17 mouse cellular contexts compared by ENCODE assay signal in genomic region chr6:85029671-85030070, GRCm38 (mm10). TPM values are rescaled to one million over a fixed set of nuclear protein-coding genes. Genes with fewer than 3 reads are reported as not detected.
A peak's percentile ranks its signal among the peaks of the same experiment; 100 is the strongest.
DNase-seq lines count a peak whose midpoint lies in the region; ATAC-seq and TF ChIP-seq lines count a peak whose summit lies in the region.
"Had no signal": no experiment of that assay in that cellular context is flagged by ENCODE, and none has a peak within 500 bp of the region (broad histone marks: within the 10 kb centered on the region; RNA-seq: fewer than 3 reads in every experiment).

No protein-coding gene starts in this region.

- no peak for TF ChIP-seq EP300 in heart, adult 2 months (IDR thresholded peaks at IDR 0.05; ENCODE audit: insufficient read depth, low read depth, low read length)

- intact Hi-C loops in heart, adult 2 months (cut with DNase I): no loop called here

- peak; percentile 13 for DNase-seq in heart, adult 8-10 months (ENCODE audit: low spot score)
- DNase-seq in heart, adult 2 months: no peak
- DNase-seq in lung, embryonic 14.5 days: peak; percentile 36
- no peak for DNase-seq in lung, adult 18-20 months
- peak; percentile 87 for DNase-seq in R1 (ENCODE audit: low read depth, low spot score)
- no peak for DNase-seq in frontal cortex, postnatal 36 days (ENCODE audit: low spot score in 2 of 2)
- DNase-seq: adrenal gland, postnatal 25 days; cerebellum, adult 11-12 months; kidney, postnatal 4 days; liver; right cerebral cortex, postnatal 25 days; thymus, postnatal 25 days had no signal

- peaks cover 3% of the 10 kb centered on the region; the same call in 1 of the 2 replicates for H3K79me2 ChIP-seq in heart, adult 2 months (replicated peaks; ENCODE audit: control insufficient read depth, insufficient read depth, low read length)
- H3K79me2 ChIP-seq in macrophage (ENCODE audit: inconsistent target): peaks cover 32% of the 10 kb centered on the region

- TF ChIP-seq POLR2A in heart, adult 2 months (IDR thresholded peaks at IDR 0.05; ENCODE audit: insufficient read depth, low read depth, low read length): no peak

- no peak overlapping the region for H3K4me2 ChIP-seq in lung, embryonic 14.5 days
- H3K4me2 ChIP-seq: forebrain, embryonic 12.5 days; intestine, embryonic 15.5 days; neural tube, embryonic 15.5 days had no signal

- no peaks in the 10 kb centered on the region for H3K27me3 ChIP-seq in heart, adult 2 months (ENCODE audit: control insufficient read depth, insufficient read depth, low read length)
- H3K27me3 ChIP-seq in lung, embryonic 14.5 days (ENCODE audit: insufficient read depth, low read length): no peaks in the 10 kb centered on the region
- H3K27me3 ChIP-seq: CH12.LX; forebrain, embryonic 12.5 days; intestine, embryonic 15.5 days; neural tube, embryonic 15.5 days had no signal

- H3K4me3 ChIP-seq in heart, adult 2 months: no peak overlapping the region
- no peak overlapping the region for H3K4me3 ChIP-seq in lung, embryonic 14.5 days (ENCODE audit: low read depth, low read length)
- no peak overlapping the region for H3K4me3 ChIP-seq in macrophage (ENCODE audit: inconsistent target)
- H3K4me3 ChIP-seq: forebrain, embryonic 12.5 days; intestine, embryonic 15.5 days; neural tube, embryonic 15.5 days had no signal

- H3K9ac ChIP-seq in heart, adult 2 months (ENCODE audit: low read depth, low read length): no peak overlapping the region
- no peak overlapping the region for H3K9ac ChIP-seq in lung, embryonic 14.5 days
- H3K9ac ChIP-seq: forebrain, embryonic 12.5 days; intestine, embryonic 15.5 days; neural tube, embryonic 15.5 days had no signal

- H3K36me3 ChIP-seq in heart, adult 2 months (ENCODE audit: control insufficient read depth, insufficient read depth, low read length): peaks cover 4% of the 10 kb centered on the region
- H3K36me3 ChIP-seq in lung, embryonic 14.5 days (ENCODE audit: insufficient read depth): no peaks in the 10 kb centered on the region
- H3K36me3 ChIP-seq in macrophage (ENCODE audit: inconsistent target): no peaks in the 10 kb centered on the region
- H3K36me3 ChIP-seq: forebrain, embryonic 12.5 days; intestine, embryonic 15.5 days; neural tube, embryonic 15.5 days had no signal

- no peaks in the 10 kb centered on the region for H3K9me3 ChIP-seq in lung, embryonic 14.5 days (ENCODE audit: low read depth, low read length)
- H3K9me3 ChIP-seq: forebrain, embryonic 12.5 days; intestine, embryonic 15.5 days; neural tube, embryonic 15.5 days had no signal

- WGBS in heart, adult 2 months: 38% methylated on average over 1 of the region's 1 CpGs
- 79% methylated on average over 1 of the region's 1 CpGs for WGBS in lung, embryonic 14.5 days
- WGBS in macrophage (ENCODE audit: missing documents): 86% methylated on average over 1 of the region's 1 CpGs

- no peak for ATAC-seq in lung, embryonic 14.5 days (ENCODE audit: insufficient read depth)
- ATAC-seq: intestine, embryonic 15.5 days had no signal

- no peaks in the 10 kb centered on the region; the same call in 1 of the 2 replicates for H3K4me1 ChIP-seq in heart, adult 2 months (ENCODE audit: control insufficient read depth, insufficient read depth, low read length)
- H3K4me1 ChIP-seq in lung, embryonic 14.5 days (ENCODE audit: insufficient read depth): no peaks in the 10 kb centered on the region
- H3K4me1 ChIP-seq: forebrain, embryonic 12.5 days; intestine, embryonic 15.5 days; neural tube, embryonic 15.5 days had no signal

- TF ChIP-seq CTCF in heart, adult 2 months (IDR thresholded peaks at IDR 0.05): no peak
- TF ChIP-seq CTCF in lung, embryonic 14.5 days (IDR thresholded peaks at IDR 0.05; ENCODE audit: low read depth): no peak

- H3K27ac ChIP-seq in heart, adult 2 months: no peak overlapping the region
- H3K27ac ChIP-seq in lung, embryonic 14.5 days (ENCODE audit: low read depth): no peak overlapping the region
- peak overlapping the region; percentile 68 for H3K27ac ChIP-seq in macrophage
- H3K27ac ChIP-seq: forebrain, embryonic 12.5 days; intestine, embryonic 15.5 days; neural tube, embryonic 15.5 days had no signal

RNA-seq across cellular contexts. Expression of gene Exoc6b, which starts 39.6 kb away (rescaled TPM):
- 10 to 100 TPM; 14.3 to 21.1 (median 19.3) TPM for total RNA-seq in heart, adult 8-10 months (2022)
- total RNA-seq in heart, adult 2 months (2021): 10 to 100 TPM; 15.6 to 20.8 TPM
- 6.2 and 10.9 TPM in 2 replicates for polyA plus RNA-seq in heart, adult 2 months (2012; rRNA removed)
- polyA plus RNA-seq in lung, embryonic 14.5 days (2014; fragmentation: Nextera tagmentation; extraction: Ambion mirVana): 40.4 and 40.7 TPM in 2 replicates
- 100 to 1,000 TPM; 109 to 353 (median 175) TPM for total RNA-seq in macrophage (2018; cell fraction: chromatin; rRNA removed)
- total RNA-seq in macrophage (2018; cell fraction: cytosol; rRNA removed): 10 to 100 TPM; 14.6 to 24.6 (median 20.1) TPM
- 100 to 1,000 TPM in 8 of 26 experiments, 10 to 100 TPM in 18; 30.1 to 194 (median 71.6) TPM for total RNA-seq in macrophage (2018; cell fraction: nucleus; rRNA removed)
- 12.3 to 19.1 TPM (median 16.1 TPM) in 3 replicates for polyA plus RNA-seq in macrophage (2018)

Comparison
In these comparisons a context has a peak if more than half of its experiments do, and no peak if none do; other contexts are left out.
1. DNase-seq: peak in heart, adult 8-10 months (single experiment), lung, embryonic 14.5 days (single experiment) and R1 (single experiment); none in heart, adult 2 months (0 of 2), lung, adult 18-20 months (0 of 2) and frontal cortex, postnatal 36 days (0 of 2).